ENCODE assay signal across 11 mouse cellular contexts in the genomic region with DNA sequence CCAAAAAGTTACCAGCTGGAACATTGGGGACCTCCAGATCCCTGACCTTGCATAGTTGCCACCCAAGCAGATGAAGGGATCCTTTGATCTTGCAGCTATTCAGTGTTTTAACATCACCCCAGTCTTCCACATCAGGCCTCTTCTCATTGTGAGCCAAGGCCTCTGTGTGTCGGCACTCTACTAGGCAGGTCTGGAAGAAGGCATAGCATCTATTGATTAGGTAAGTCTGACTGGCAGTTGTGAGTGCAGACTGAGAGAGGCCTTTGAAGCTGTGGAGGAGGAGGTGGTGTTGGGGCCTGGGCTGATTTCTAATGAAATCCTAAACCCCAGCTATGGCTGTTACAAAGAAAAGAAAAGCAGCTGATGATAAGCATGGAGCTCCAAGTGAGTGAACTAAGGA. TPM values are rescaled to one million over a fixed set of nuclear protein-coding genes. Genes with fewer than 3 reads are reported as not detected.
DNase-seq lines count a peak whose midpoint lies in the region; ATAC-seq and TF ChIP-seq lines count a peak whose summit lies in the region.
"Had no signal": no experiment of that assay in that cellular context is flagged by ENCODE, and none has a peak within 500 bp of the region (broad histone marks: within the 10 kb centered on the region; RNA-seq: fewer than 3 reads in every experiment).

No protein-coding gene starts in this region.

- TF ChIP-seq CTCF in liver, embryonic 14.5 days (IDR thresholded peaks at IDR 0.05; ENCODE audit: low read depth): no peak
- TF ChIP-seq CTCF in stomach, postnatal 0 days (IDR thresholded peaks at IDR 0.05; ENCODE audit: low read depth): no peak

- no peak overlapping the region for H3K9ac ChIP-seq in neural tube, embryonic 13.5 days
- H3K9ac ChIP-seq in liver, embryonic 14.5 days (replicated peaks): no peak overlapping the region
- H3K9ac ChIP-seq in stomach, postnatal 0 days (ENCODE audit: low read length): no peak overlapping the region

- WGBS in neural tube, embryonic 13.5 days: 16% methylated on average over 1 of the region's 1 CpGs
- WGBS in liver, embryonic 14.5 days (ENCODE audit: insufficient replicate concordance): 52% methylated on average over 1 of the region's 1 CpGs
- 34% methylated on average over 1 of the region's 1 CpGs for WGBS in stomach, postnatal 0 days

- no peaks in the 10 kb centered on the region for H3K27me3 ChIP-seq in neural tube, embryonic 13.5 days
- no peaks in the 10 kb centered on the region for H3K27me3 ChIP-seq in liver, embryonic 14.5 days (ENCODE audit: control insufficient read depth, insufficient read depth, low read length)
- H3K27me3 ChIP-seq in stomach, postnatal 0 days (ENCODE audit: control insufficient read depth, insufficient read depth, low read length): no peaks in the 10 kb centered on the region

- no peak for ATAC-seq in neural tube, embryonic 13.5 days (ENCODE audit: low read depth)
- no peak for ATAC-seq in liver, embryonic 14.5 days (ENCODE audit: insufficient read depth)
- peak; percentile 77 for ATAC-seq in stomach, postnatal 0 days (ENCODE audit: low FRiP score, low TSS enrichment)

- H3K4me3 ChIP-seq in neural tube, embryonic 13.5 days: no peak overlapping the region
- H3K4me3 ChIP-seq in liver, embryonic 14.5 days (ENCODE audit: insufficient read depth in 1 of 2, low read depth in 2 of 2, low read length in 2 of 2): peak overlapping the region; percentile 1 to 6; a peak in 1 of 4 replicates
- no peak overlapping the region for H3K4me3 ChIP-seq in stomach, postnatal 0 days (ENCODE audit: low read depth, low read length)
- H3K4me3 ChIP-seq: heart, adult 2 months had no signal

- no peak overlapping the region for H3K27ac ChIP-seq in neural tube, embryonic 13.5 days (replicated peaks)
- no peak overlapping the region for H3K27ac ChIP-seq in liver, embryonic 14.5 days
- H3K27ac ChIP-seq in stomach, postnatal 0 days (replicated peaks): peak overlapping the region; percentile 13; the same call in 1 of the 2 replicates
- H3K27ac ChIP-seq: heart, adult 2 months had no signal

- peaks cover 20% of the 10 kb centered on the region; the same call in 1 of the 2 replicates for H3K4me1 ChIP-seq in neural tube, embryonic 13.5 days (replicated peaks)
- H3K4me1 ChIP-seq in liver, embryonic 14.5 days (replicated peaks; ENCODE audit: control insufficient read depth in 2 of 2, insufficient read depth in 2 of 2, low read length in 1 of 2): peaks cover 0 to 3% of the 10 kb centered on the region in 2 experiments; a peak in 1 of 4 replicates
- H3K4me1 ChIP-seq in stomach, postnatal 0 days (replicated peaks; ENCODE audit: control insufficient read depth, insufficient read depth): 0 out of 2 replicates have a peak, but pooled peaks cover 4% of the 10 kb centered on the region

- no peaks in the 10 kb centered on the region for H3K9me3 ChIP-seq in neural tube, embryonic 13.5 days
- no peaks in the 10 kb centered on the region for H3K9me3 ChIP-seq in liver, embryonic 14.5 days (ENCODE audit: control insufficient read depth, low read length)
- H3K9me3 ChIP-seq in stomach, postnatal 0 days (ENCODE audit: control insufficient read depth, low read length): no peaks in the 10 kb centered on the region

- TF ChIP-seq EP300 in liver, embryonic 14.5 days (IDR thresholded peaks at IDR 0.05; ENCODE audit: low read depth): no peak
- TF ChIP-seq EP300 in stomach, postnatal 0 days (optimal IDR thresholded peaks at IDR 0.05): no peak

- no peaks in the 10 kb centered on the region for H3K36me3 ChIP-seq in neural tube, embryonic 13.5 days
- H3K36me3 ChIP-seq in liver, embryonic 14.5 days (replicated peaks; ENCODE audit: control insufficient read depth, insufficient read depth, low read depth): no peaks in the 10 kb centered on the region
- H3K36me3 ChIP-seq in stomach, postnatal 0 days (ENCODE audit: control insufficient read depth, insufficient read depth, low read length): no peaks in the 10 kb centered on the region

- peak; percentile 53 for DNase-seq in adrenal gland, adult 2 months
- DNase-seq in adrenal gland, adult 18-20 months (ENCODE audit: low spot score in 2 of 2): no peak
- no peak for DNase-seq in neural tube, embryonic 10.5 days (ENCODE audit: extremely low spot score, low spot score)
- no peak for DNase-seq in liver, embryonic 14.5 days (ENCODE audit: low read depth in 3 of 3, low spot score in 3 of 3)
- DNase-seq in stomach, postnatal 0 days (ENCODE audit: low spot score): no peak
- DNase-seq in gastrocnemius, adult 8-10 months (ENCODE audit: low spot score in 2 of 2): no peak
- no peak for DNase-seq in ovary, postnatal 10 days (ENCODE audit: low spot score)
- DNase-seq: heart, adult 2 months; kidney, postnatal 4 days; right cerebral cortex, postnatal 4 days had no signal

- H3K4me2 ChIP-seq in neural tube, embryonic 13.5 days: peak overlapping the region; percentile 4; the same call in 1 of the 2 replicates
- peak overlapping the region; percentile 11; the same call in 1 of the 2 replicates for H3K4me2 ChIP-seq in liver, embryonic 14.5 days (ENCODE audit: low read depth)
- H3K4me2 ChIP-seq in stomach, postnatal 0 days (replicated peaks; ENCODE audit: low read depth): 0 out of 2 replicates have a peak overlapping the region, but pooled peaks have one; percentile 11

RNA-seq across cellular contexts. Expression of gene Ttc23, which starts 8.0 kb away (rescaled TPM):
- total RNA-seq in adrenal gland, adult 2 months (2021): 10 to 100 TPM; 26.8 to 30.1 TPM
- polyA plus RNA-seq in adrenal gland, adult 2 months (2012; rRNA removed): 4.9 and 5.1 TPM in 2 replicates
- total RNA-seq in adrenal gland, adult 18-20 months (2021): 10 to 100 TPM; 19.2 to 24.1 TPM
- 11.7 and 11.9 TPM in 2 replicates for polyA plus RNA-seq in neural tube, embryonic 13.5 days (2015; fragmentation: Nextera tagmentation; extraction: Ambion mirVana)
- 2.5 and 3.0 TPM in 2 replicates for polyA plus RNA-seq in liver, embryonic 14.5 days (2012; rRNA removed)
- polyA plus RNA-seq in liver, embryonic 14.5 days (2014; fragmentation: Nextera tagmentation; extraction: Ambion mirVana): 3.7 and 4.0 TPM in 2 replicates
- polyA plus RNA-seq in stomach, postnatal 0 days (2015; fragmentation: Nextera tagmentation; extraction: Ambion mirVana): 12.6 and 13.6 TPM in 2 replicates
- 10 to 100 TPM; 17.8 to 24.1 (median 22.1) TPM for total RNA-seq in gastrocnemius, adult 8-10 months (2022)

RNA-seq across cellular contexts. Expression of gene Lrrc28, which starts 10.1 kb away (rescaled TPM):
- 10 to 100 TPM; 19.4 to 24.7 TPM for total RNA-seq in adrenal gland, adult 2 months (2021)
- 18.6 and 24.1 TPM in 2 replicates for polyA plus RNA-seq in adrenal gland, adult 2 months (2012; rRNA removed)
- 10 to 100 TPM; 19.5 to 20.1 TPM for total RNA-seq in adrenal gland, adult 18-20 months (2021)
- polyA plus RNA-seq in neural tube, embryonic 13.5 days (2015; fragmentation: Nextera tagmentation; extraction: Ambion mirVana): 30.6 and 35.3 TPM in 2 replicates
- polyA plus RNA-seq in liver, embryonic 14.5 days (2012; rRNA removed): 4.6 and 5.0 TPM in 2 replicates
- polyA plus RNA-seq in liver, embryonic 14.5 days (2014; fragmentation: Nextera tagmentation; extraction: Ambion mirVana): 10.1 and 11.3 TPM in 2 replicates
- 66.0 and 66.5 TPM in 2 replicates for polyA plus RNA-seq in stomach, postnatal 0 days (2015; fragmentation: Nextera tagmentation; extraction: Ambion mirVana)
- 10 to 100 TPM; 26.2 to 35.8 (median 27.6) TPM for total RNA-seq in gastrocnemius, adult 8-10 months (2022)

Comparison
In these comparisons a context has a peak if more than half of its experiments do, and no peak if none do; other contexts are left out.
1. H3K4me3 ChIP-seq: peak in liver, embryonic 14.5 days (2 of 2); none in neural tube, embryonic 13.5 days (single experiment) and stomach, postnatal 0 days (single experiment).
2. Peak in every context shown above with its lines, with median percentiles within 50 percentile points of each other: H3K4me2 ChIP-seq.